Mouse (Mus musculus): ENCODE results near the gene Tbx5.

DNA sequence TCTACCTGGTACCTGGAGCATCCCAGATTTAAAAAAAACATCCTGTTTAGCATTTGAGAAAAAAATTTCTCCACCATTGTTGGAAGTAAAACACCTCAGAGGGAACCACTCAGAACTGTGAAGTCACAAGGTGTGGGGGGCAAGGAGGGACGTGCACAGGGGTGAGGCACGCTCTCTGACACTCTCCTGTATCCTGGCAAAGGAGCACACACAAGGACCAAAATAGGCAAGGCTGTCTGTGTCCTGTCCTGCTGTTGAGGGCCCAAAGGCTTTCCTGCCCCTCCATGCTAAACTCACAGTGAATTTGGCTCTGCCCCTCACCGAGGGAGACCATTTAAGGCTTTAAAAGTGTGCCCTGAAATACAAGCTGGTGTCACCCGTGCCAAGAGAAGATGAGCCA lies 38.5 kb upstream of the Tbx5 start:
- TF ChIP-seq ZNF384 (IDR thresholded peaks at IDR 0.05; ENCODE audit: low read depth, low read length), result no peak
- no peak for TF ChIP-seq CHD2 (IDR thresholded peaks at IDR 0.05; ENCODE audit: low read depth, low read length)
- no peak for TF ChIP-seq ZC3H11A (IDR thresholded peaks at IDR 0.05; ENCODE audit: borderline replicate concordance, low read depth, low read length)
- TF ChIP-seq MAFK (IDR thresholded peaks at IDR 0.05; ENCODE audit: insufficient read depth, low read depth, low read length), result no peak
